Mouse (Mus musculus): ENCODE data around the gene Krt75. TPM values are rescaled to one million over a fixed set of nuclear protein-coding genes. Genes with fewer than 3 reads are reported as not detected.
"Not testable (repeated sequence)": the region's sequence is repeated elsewhere in the genome, so short reads cannot be mapped to it uniquely, and the experiment has no call there.

The Krt75 gene
- polyA plus RNA-seq, 1 experiment, result not detected

- Histone ChIP-seq H3K4me1 (ENCODE audit: control insufficient read depth) (no peaks in the 10 kb centered on the region), H3K27me3 (ENCODE audit: control insufficient read depth) (no peaks in the 10 kb centered on the region), H3K36me3 (ENCODE audit: control insufficient read depth) (no peaks in the 10 kb centered on the region), H3K4me3 (replicated peaks) (no peak within 1 kb of the TSS), H3K9me3 (ENCODE audit: control insufficient read depth, low read length) (no peaks in the 10 kb centered on the region)
- TF ChIP-seq GATA1 (IDR thresholded peaks at IDR 0.05; ENCODE audit: low read length), result no peak
These were observed 41.0 kb downstream of the Krt75 start, which contains the start of gene Krt84 for GRCm38 (mm10) chr15:101532720-101533119. Krt84 (minus strand) TSS chr15:101532820.

GRCm38 (mm10) chr15:101522556-101523232 is 51.0 kb downstream of the Krt75 start:
- Histone ChIP-seq H3K4me3 (replicated peaks) (no peak overlapping the region), H3K36me3 (ENCODE audit: control insufficient read depth) (no peaks in the 10 kb centered on the region), H3K9me3 (ENCODE audit: control insufficient read depth, low read length) (no peaks in the 10 kb centered on the region), H3K4me1 (ENCODE audit: control insufficient read depth) (no peaks in the 10 kb centered on the region), H3K27me3 (ENCODE audit: control insufficient read depth) (no peaks in the 10 kb centered on the region)
- no peak for TF ChIP-seq GATA1 (IDR thresholded peaks at IDR 0.05; ENCODE audit: low read length)
- TF ChIP-seq TAL1 (IDR thresholded peaks at IDR 0.05; ENCODE audit: low read length), result no peak

- H3K36me3 ChIP-seq (ENCODE audit: control insufficient read depth), result no peaks in the 10 kb centered on the region
- TF ChIP-seq GATA1 (IDR thresholded peaks at IDR 0.05; ENCODE audit: low read length), result no peak
- TF ChIP-seq TAL1 (IDR thresholded peaks at IDR 0.05; ENCODE audit: low read length), result no peak
- H3K9me3 ChIP-seq (ENCODE audit: control insufficient read depth, low read length), result no peaks in the 10 kb centered on the region
- no peaks in the 10 kb centered on the region for H3K4me1 ChIP-seq (ENCODE audit: control insufficient read depth)
- no peak overlapping the region for H3K4me3 ChIP-seq (replicated peaks)
- no peaks in the 10 kb centered on the region for H3K27me3 ChIP-seq (ENCODE audit: control insufficient read depth)
These were observed 53.9 kb downstream of the Krt75 start for GRCm38 (mm10) chr15:101519792-101520191.

GRCm38 (mm10) chr15:101517161-101517560 is 56.5 kb downstream of the Krt75 start, which contains the start of gene Gm49425:
Gm49425 (minus strand) TSS chr15:101517261.
- H3K9me3 ChIP-seq (ENCODE audit: control insufficient read depth, low read length); H3K36me3 ChIP-seq (ENCODE audit: control insufficient read depth); H3K4me3 ChIP-seq (replicated peaks); H3K4me1 ChIP-seq (ENCODE audit: control insufficient read depth); H3K27me3 ChIP-seq (ENCODE audit: control insufficient read depth): not testable (repeated sequence)

Other genes starting within 250 kb of the Krt75 start
- gene Krt80, start 203.7 kb downstream of the Krt75 start, polyA plus RNA-seq (2012), result not detected in 2 replicates
- not detected in 2 replicates for gene Krt7, start 162.9 kb downstream of the Krt75 start, polyA plus RNA-seq (2012)
- not detected in 2 replicates for gene Krt87, start 135.1 kb downstream of the Krt75 start, polyA plus RNA-seq (2012)
- gene Krt88, start 126.2 kb downstream of the Krt75 start, polyA plus RNA-seq (2012), result not detected in 2 replicates
- not detected in 2 replicates for gene Krt81, start 110.2 kb downstream of the Krt75 start, polyA plus RNA-seq (2012)
- gene Krt86, start 100.4 kb downstream of the Krt75 start, polyA plus RNA-seq (2012), result not detected in 2 replicates
- gene Krt83, start 82.4 kb downstream of the Krt75 start, polyA plus RNA-seq (2012), result not detected in 2 replicates
- gene Gm49425, start 56.6 kb downstream of the Krt75 start, polyA plus RNA-seq (2012), result not detected in 2 replicates
- not detected in 2 replicates for gene Krt84, start 41.1 kb downstream of the Krt75 start, polyA plus RNA-seq (2012)
- not detected in 2 replicates for gene Krt82, start 23.2 kb downstream of the Krt75 start, polyA plus RNA-seq (2012)
- gene Krt90, start 11.0 kb downstream of the Krt75 start, polyA plus RNA-seq (2012), result not detected in 2 replicates
- not detected in 2 replicates for gene Gm5414, start 54.3 kb upstream of the Krt75 start, polyA plus RNA-seq (2012)
- gene Gm5478, start 73.5 kb upstream of the Krt75 start, polyA plus RNA-seq (2012), result not detected in 2 replicates
- not detected in 2 replicates for gene Krt6b, start 106.4 kb upstream of the Krt75 start, polyA plus RNA-seq (2012)
- not detected in 2 replicates for gene Krt6a, start 120.4 kb upstream of the Krt75 start, polyA plus RNA-seq (2012)
- not detected in 2 replicates for gene Krt5, start 139.0 kb upstream of the Krt75 start, polyA plus RNA-seq (2012)
- not detected in 2 replicates for gene Krt71, start 169.2 kb upstream of the Krt75 start, polyA plus RNA-seq (2012)
- gene Krt72, start 212.6 kb upstream of the Krt75 start, polyA plus RNA-seq (2012), result not detected in 2 replicates
- not detected in 2 replicates for gene Krt73, start 228.4 kb upstream of the Krt75 start, polyA plus RNA-seq (2012)
- not detected in 2 replicates for gene Krt2, start 244.3 kb upstream of the Krt75 start, polyA plus RNA-seq (2012)

Data from erythroblast, embryonic 14.5 days (primary cell).